Mouse (Mus musculus) right cerebral cortex, adult 2 months (tissue): Measurements from ENCODE around the gene Rb1.

Experiments
- DNase-seq, 2 experiments: peaks; one replicate each; pipeline ENCODE4 v3.0.0; 2021 to 2022; ENCODE audit warnings: low spot score in 2 of 2

Gene Rb1

GRCm38 (mm10) chr14:73334926-73335805 is 9.5 kb upstream of the Rb1 start:
- DNase-seq = no peak

DNA sequence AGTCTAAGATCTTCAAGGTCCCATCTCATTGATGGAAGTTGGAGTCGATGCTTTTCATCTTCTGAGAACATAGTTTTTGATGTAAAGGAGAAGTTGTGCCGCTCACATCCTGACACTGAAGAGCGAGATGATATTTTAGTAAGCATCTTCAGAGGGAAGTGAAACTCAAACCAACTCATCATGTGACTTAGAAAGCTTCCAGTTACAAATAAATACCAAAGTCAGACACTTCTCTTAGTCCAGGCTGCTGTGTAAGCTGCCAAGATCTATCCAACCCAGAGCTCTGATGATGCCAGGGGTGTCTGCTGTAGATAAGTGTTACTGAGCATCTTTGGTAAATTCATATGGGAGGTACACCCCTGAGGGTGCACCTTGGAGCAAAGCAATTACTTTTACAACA is 8.3 kb upstream of the Rb1 start:
- DNase-seq = no peak

DNA sequence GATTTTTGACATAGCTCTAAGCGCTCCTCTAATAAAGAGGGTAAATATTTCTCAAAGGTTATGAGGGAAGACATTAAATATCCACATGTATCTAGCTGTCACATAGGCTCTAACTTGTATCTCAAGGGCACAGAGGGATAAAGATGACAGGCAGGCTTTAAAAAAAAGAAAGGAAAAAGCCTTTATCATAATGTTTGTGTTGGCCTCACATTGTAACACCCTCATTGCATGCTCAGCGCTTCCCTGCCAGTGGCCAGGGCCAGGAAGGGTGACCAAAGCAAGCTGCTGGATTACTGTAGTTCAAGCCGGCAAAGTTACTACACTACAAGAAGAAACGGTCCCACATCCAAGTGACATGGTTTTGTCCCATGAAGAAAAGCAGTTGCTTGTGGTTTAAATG is 5.8 kb upstream of the Rb1 start:
- DNase-seq = no peak

GRCm38 (mm10) chr14:73329871-73330270 is 4.2 kb upstream of the Rb1 start:
- DNase-seq = no peak

- no peak for DNase-seq
Measured at GRCm38 (mm10) chr14:73326511-73326910, 889 bp upstream of the Rb1 start.

GRCm38 (mm10) chr14:73324634-73325455 is 777 bp downstream of the Rb1 start:
- DNase-seq = peak in 1 of 2 experiments; percentile 18

DNA sequence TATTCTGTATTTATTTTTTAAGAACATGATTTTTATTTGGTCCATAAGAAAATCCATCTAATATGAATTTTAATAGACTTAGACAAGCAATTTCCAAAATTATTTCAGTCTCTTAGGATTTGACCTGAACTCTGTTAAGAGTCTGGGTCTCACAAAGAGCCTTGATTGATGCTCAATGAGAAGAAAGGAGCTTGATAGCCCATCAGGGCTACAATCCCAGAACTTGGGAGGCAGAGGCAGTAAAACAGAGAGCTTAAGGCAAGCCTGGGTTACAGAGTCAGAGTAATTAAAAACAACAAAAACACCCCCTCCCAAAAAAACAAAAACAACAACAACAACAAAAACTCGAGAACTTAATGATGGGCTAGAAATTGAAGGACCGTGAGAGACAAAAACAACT is 1.7 kb downstream of the Rb1 start:
- no peak for DNase-seq

DNA sequence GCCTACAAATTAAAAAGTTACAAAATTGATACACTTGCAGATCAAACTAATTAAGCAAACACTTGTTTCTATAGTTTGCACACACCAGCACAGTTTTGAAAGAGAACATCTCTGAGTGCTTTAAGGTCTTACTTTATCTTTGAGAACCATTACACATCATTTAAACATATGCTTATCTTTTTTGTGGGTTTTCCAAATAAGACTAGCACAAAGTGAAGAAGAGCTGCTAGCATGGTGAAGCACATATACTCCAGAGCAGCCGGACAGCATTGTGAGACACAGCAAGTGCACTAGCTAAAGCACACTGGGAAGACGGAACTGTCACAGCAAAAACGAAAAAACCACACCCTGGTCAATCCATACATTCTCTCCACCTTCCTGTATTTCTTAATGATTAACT is 3.5 kb downstream of the Rb1 start:
- no peak for DNase-seq

DNA sequence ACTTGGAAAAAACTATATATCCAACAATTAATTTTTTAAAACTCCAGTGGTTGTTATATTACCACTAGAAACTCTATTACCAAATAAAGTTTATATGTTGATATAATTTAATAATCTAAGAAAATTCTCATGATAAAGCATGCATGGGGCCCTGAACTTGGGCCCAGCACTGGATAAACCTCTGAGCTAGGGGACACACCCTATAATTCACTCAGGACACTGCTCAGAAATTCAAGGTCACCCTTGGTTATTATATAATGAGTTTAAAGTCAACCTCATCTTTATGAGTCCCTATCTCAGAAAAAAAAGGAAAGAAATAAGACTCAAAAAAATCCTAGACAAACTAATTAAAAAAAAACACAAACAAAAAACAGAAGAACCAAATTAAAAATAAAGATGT is 8.7 kb downstream of the Rb1 start:
- DNase-seq = no peak

DNA sequence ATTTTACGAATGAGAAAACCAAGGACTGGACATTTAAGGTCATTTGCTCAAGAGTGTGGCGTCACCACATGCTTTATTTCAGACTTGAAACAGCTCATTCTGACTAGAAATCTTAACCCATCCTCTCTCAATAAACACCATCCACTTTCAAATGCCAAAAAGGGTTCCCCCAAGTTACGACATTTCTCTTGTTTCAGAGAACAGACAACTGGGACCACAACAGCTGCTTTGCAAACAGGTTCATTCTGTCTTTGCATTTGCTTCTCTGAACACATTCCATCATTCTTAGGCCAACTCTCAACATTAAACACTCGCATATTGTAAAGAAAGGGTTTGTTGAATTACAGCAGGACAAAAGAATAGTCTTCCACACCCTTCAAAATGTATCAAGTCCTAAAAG is 11.8 kb downstream of the Rb1 start:
- DNase-seq = no peak

DNA sequence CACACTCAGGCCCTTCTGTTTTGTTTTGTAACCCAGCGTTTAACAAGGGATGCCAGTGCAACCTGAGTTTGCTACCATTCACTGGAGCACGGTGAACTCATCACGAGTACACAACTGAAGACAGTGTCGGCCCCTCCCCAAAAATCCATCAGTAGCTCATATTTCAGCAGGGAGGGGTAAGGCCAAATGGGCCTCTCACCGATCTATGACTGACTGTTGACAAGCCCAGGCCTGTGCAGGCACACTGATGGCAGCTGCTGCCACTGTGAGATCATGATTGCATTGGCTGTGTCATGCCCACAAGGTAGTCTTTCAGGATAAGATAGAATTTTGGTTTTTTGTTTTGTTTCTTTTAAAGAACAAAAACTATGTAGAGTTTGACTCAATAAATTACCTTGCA is 12.2 kb downstream of the Rb1 start:
- no peak for DNase-seq

GRCm38 (mm10) chr14:73312909-73313308 is 12.7 kb downstream of the Rb1 start:
- DNase-seq = no peak

DNA sequence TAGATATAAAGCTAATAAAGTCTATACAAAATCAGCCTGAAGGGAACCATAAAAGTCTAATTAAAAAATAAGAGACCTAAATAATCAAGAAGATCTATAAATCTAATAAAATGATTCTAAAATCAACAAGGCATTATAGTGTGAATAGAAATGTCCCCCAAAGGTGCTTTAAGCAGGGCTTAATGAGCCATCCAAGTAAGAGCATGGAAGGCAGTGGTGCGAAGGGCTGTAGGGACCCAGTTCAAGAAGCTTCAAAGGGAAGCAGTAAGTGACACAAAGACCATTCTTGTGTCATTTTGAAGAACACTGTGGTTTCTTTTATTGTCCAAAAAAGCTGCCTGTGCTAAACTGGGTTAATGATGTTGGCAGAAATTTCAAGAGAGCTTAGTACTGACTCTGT is 18.1 kb downstream of the Rb1 start:
- no peak for DNase-seq

DNA sequence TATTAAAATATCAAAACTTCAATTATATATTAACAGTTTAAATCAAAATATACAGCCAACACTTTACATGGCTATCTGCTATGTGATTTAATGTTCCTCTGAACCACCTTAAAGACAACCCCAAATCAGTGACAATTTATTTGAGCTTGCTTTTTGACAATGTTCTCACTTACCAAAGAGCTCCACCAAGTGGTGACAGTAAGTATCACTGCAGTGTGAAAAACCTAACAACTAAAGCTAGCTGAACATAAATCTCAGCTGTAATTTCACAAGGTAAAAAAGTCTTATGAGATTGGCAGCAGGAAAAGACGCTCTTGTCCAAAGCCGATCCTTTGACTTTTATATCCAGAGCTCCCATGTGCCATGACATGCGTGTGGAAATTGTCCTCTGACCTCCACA is 22.4 kb downstream of the Rb1 start:
- peak; percentile 73 to 78 for DNase-seq

DNA sequence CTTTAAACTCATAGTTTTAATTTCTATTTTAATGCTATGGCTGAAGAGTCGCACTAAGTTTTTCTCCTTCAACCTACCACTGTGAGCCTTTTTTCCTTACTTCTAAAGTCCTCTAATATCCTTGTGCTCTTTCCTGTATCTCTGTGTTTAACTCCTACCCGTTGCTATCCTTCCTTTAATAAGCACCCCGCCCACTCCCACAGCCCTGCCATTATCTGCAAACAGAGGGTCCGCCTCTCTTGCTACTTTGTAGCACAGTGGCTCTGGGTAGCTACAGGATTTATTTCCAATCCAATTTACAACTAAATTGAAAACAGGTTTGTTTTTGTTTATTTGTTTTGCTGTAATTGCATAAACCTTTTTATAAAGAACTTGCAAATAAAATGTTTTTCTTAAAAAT is 23.8 kb downstream of the Rb1 start:
- DNase-seq = peak in 1 of 2 experiments; percentile 28

DNA sequence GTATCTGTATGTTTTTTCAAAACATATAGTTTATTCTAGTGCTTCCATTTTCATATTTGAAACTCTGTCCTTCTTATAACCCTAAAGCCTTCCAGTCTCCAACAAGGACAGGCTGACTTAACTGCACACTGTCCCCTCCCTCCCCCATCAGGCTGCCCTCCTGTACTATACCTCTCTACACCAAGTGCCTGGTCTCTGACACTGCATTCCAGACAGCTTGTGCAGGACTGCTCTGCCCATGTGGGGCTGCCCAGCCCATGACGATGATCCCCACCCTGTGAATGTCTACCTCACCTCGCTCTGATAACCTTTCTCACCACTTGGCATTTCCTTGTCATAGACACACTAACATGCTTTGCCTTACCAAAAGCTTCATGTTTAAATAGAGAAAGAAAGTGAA is 30.1 kb downstream of the Rb1 start:
- DNase-seq = no peak

GRCm38 (mm10) chr14:73293616-73294015 is 32.0 kb downstream of the Rb1 start:
- no peak for DNase-seq

GRCm38 (mm10) chr14:73292434-73292833 is 33.2 kb downstream of the Rb1 start:
- DNase-seq = no peak

DNA sequence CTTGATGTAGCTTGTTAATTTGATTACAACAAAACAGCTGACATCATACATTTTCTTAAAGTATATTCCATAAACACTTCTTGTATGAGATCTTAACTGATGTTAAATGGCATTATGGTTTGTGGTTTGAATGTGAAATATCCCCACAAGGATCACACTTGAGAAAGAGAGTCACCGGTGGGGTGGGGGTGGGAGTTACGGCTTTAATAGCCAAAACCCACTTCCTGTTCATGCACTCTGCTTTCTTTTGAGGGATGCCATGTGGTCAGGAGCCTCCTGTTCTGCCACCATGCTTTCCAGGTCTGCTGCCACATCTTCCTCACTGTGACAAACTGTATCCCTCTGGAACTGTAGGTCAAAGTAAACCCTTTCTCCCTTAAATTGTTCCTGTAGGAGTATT is 35.7 kb downstream of the Rb1 start:
- no peak for DNase-seq

GRCm38 (mm10) chr14:73280996-73281395 is 44.6 kb downstream of the Rb1 start:
- peak in 1 of 2 experiments; percentile 13 for DNase-seq

DNA sequence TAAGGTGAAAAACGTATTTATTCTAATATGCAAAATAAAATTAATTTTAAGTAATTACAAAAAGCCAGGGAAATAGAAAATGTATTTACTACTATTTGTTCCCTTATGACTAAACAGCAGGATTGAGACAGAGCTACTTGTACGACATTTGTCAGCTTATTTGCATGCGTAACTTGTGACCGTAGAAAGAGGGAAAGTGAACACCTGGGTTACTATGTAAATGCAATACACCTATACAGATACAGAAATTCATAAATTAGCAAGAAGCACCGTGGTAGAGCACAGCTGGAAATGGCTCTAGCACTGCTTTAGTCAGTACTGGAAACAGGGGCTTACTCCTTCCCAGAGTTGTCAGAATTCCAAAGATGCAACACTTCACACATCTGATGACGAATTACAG is 46.5 kb downstream of the Rb1 start:
- no peak for DNase-seq

GRCm38 (mm10) chr14:73271807-73272206 is 53.8 kb downstream of the Rb1 start:
- DNase-seq = no peak

GRCm38 (mm10) chr14:73266166-73266565 is 59.5 kb downstream of the Rb1 start:
- no peak for DNase-seq
